Mouse (Mus musculus): Measurements from ENCODE around the gene Nudt3.
A peak's percentile ranks its signal among the peaks of the same experiment; 100 is the strongest.

Nudt3 gene

DNA sequence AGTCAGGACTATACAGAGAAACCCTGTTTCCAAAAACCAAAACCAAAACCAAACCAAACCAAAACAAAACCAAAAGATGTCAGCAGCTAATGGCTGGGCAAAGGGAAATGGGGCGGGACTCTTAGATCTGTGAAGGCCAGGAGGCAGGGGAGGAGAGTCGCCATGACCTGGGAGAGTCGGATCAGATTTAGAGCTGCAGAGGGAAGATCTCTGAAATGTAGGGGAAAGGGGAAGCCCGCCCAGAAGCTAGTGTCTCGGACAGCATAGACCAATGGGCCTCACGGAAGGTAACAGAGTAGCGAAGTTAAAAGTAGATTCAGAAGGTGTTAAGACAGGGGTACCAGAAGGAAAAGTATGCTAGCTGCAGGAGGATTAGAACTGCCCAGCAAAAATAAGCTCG, 52.0 kb downstream of the Nudt3 start:
- no peak for DNase-seq (ENCODE audit: extremely low read depth, low read depth)

- DNase-seq (ENCODE audit: extremely low read depth, low read depth): no peak
Measured at GRCm38 (mm10) chr17:27568228-27568627, 55.1 kb downstream of the Nudt3 start.

DNA sequence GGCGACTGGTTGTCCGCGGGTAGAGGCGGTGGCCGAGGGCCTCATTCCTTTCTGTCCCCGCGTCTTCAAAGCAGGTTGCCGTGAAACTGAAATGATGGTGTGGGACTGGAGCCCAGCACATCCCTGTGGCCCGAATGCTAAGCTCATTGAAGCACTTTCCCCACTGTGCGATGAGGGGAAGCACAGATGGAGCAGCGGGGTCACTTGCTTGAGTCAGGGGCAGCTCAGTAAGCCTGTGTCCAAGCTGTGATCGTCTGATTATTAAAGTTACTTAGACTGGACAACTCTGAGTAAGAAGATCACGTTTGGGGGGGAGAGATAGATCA, 57.4 kb downstream of the Nudt3 start:
- no peak for DNase-seq (ENCODE audit: extremely low read depth, low read depth)

GRCm38 (mm10) chr17:27565163-27565941, 57.9 kb downstream of the Nudt3 start, which contains the start of gene AI413582:
Gene AI413582 (minus strand): TSS chr17:27565756.
- no peak for DNase-seq (ENCODE audit: extremely low read depth, low read depth)

- DNase-seq (ENCODE audit: extremely low read depth, low read depth): no peak
Measured at GRCm38 (mm10) chr17:27564391-27565162, 58.7 kb downstream of the Nudt3 start.

- no peak for DNase-seq (ENCODE audit: extremely low read depth, low read depth)
Measured at GRCm38 (mm10) chr17:27563771-27564244, 59.5 kb downstream of the Nudt3 start.

DNA sequence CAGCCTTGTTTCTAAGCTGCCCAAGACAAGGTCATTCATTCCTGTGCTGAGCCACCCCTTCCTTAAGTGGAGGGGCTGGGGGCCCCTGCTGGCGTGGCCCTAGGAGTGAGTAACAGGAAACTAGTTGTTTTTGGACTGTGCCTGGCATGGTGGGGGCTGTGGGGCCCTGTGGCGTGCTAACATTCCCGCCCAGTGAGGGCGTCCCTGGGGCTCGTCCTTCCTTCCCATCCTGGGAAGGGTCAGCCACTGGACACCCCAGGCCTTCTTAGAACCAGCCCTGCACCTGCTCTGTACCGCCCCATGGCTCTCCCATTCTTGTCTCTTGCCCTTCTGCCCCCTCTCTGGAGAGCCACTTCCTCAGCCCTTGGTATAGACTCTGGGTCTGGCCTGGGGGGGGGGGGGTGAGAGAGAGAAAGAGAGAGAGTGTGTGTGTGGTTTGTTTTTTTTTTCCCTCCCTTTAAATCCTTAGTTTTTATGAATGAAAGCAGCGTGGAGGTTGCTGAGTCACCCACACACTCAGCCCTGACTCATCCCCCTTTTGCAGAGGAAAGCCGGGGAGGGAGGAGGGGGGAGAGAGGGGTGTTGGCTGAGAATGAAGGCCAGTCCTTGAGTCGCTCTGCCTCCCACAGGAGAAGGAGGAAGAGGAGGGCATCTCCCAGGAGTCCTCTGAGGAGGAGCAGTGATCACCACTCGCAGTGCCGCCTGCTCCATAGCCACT, 61.3 kb downstream of the Nudt3 start:
- no peak for DNase-seq (ENCODE audit: extremely low read depth, low read depth)

- DNase-seq (ENCODE audit: extremely low read depth, low read depth): no peak
Measured at GRCm38 (mm10) chr17:27560926-27561480, 62.3 kb downstream of the Nudt3 start.

GRCm38 (mm10) chr17:27559596-27559995, 63.7 kb downstream of the Nudt3 start:
- DNase-seq (ENCODE audit: extremely low read depth, low read depth): no peak

- DNase-seq (ENCODE audit: extremely low read depth, low read depth): no peak
Measured at GRCm38 (mm10) chr17:27558845-27559244, 64.5 kb downstream of the Nudt3 start.

- DNase-seq (ENCODE audit: extremely low read depth, low read depth): no peak
Measured at GRCm38 (mm10) chr17:27557927-27558661, 65.2 kb downstream of the Nudt3 start.

DNA sequence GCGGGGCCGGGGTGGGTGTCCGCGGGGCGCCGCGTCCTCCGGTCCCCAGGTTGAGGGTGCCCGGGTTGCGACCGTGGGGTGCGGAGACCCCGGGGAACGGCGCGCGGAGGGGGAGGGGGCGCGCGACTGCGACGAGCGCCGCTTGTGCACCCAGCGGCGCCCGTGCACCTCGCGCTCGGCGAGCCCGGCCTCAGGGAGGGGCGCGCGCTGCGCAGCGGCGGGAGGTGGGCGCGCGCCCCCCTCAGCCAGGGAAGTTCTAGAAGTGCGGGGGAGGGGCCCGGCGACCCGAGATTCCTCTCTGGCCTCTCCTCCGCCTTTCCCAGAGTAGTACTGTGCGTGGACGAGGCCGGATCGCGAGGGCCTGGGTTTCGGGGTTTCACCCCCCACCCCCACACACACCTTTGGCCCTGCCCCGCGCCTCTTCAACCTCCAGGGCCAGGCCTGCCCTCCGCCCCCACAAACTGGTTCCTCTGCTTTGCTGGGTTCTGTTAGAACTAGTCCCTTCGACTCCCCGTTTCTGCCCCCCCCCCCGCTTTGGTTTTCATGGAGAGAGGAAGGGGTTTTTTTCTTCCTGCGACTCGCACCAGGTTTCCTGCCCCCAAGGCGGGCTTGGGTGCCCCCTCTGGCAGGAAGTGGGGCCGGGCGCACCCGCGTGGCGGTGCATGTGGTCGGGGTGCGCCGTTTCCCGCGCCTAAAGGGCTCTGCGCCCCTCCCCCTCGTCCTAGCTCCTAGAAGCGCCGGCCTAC, 65.9 kb downstream of the Nudt3 start:
- DNase-seq (ENCODE audit: extremely low read depth, low read depth): no peak

GRCm38 (mm10) chr17:27556315-27557011, 66.8 kb downstream of the Nudt3 start, which contains the start of gene Hmga1:
Gene Hmga1 (plus strand): TSS chr17:27556497.
- DNase-seq (ENCODE audit: extremely low read depth, low read depth): peak; percentile 68

- DNase-seq (ENCODE audit: extremely low read depth, low read depth): peak; percentile 89
Measured at GRCm38 (mm10) chr17:27555512-27556172, 67.7 kb downstream of the Nudt3 start.

DNA sequence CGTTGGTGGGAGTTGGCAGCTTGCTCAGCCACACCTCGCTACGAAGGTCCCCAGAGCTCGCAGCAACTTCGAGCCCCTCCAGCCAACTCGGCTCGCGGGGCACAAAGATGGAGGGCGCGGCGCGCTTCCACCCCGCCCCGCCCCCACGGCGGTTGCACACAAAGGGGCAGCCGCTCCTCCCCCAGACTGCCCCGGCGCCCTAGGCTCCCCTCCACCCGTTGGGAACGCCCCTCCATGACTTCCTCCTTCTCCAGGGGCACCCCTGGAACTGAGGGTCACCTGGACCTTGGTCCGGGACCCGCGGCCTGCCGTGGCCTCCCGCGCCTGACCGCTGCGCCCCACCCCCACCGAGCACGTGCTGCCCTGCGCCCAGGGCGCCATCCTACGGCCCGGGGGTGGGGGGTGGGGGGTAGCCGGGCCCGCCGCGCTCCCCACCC, 68.2 kb downstream of the Nudt3 start:
- no peak for DNase-seq (ENCODE audit: extremely low read depth, low read depth)

GRCm38 (mm10) chr17:27554062-27554960, 69.0 kb downstream of the Nudt3 start:
- DNase-seq (ENCODE audit: extremely low read depth, low read depth): no peak

DNA sequence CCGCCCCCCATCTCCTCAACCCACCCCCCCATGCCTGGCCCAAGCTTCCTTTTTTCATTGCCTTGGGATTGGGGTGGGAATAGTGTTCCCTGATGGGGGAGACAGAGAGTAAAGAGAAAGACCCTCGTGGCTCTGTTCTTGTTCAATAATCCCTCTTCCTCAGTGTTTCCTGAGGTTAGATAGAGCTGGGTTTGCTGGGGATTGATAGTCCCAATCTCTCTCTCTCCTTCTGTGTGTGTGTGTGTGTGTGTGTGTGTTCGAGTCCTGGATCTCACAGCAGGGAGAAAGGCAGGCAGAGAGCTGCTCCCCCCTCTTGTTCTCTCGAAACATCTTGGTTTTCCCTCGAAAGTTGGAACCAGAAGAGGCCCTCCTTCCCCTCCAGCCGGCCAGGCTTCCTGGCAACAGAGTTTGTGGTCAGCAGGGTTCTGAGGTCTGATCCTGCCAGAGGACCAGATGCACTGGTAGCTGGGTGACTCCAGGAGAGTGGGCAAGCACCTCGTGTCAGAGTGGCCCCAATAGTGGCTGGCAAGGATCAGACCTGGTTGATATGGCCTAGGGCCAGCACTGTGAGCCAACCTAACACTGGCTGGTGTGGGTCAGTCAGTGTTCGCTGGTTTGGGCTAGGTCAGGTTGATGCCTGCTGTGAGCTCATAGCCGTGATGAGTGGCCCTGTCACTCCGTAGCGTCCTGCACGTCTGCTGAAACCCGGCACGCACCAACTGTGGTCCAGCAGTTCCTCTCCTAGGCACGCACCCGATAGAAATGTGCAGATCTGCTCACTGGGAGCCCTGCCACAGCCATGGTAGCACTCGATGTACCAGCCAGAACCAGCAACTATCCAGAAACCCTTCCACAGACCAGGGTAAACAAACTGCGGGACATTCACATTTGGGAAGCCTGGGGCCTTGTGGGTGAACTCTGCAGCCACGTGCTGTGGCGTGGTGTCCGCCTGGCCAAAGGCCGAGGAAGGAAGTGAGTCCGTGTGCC, 70.8 kb downstream of the Nudt3 start:
- DNase-seq (ENCODE audit: extremely low read depth, low read depth): no peak

Data from MEL-GATA-1-ER (cell line).